Mouse (Mus musculus): ENCODE results near the gene Cd52. TPM values are rescaled to one million over a fixed set of nuclear protein-coding genes. Genes with fewer than 3 reads are reported as not detected.

Gene Cd52
- polyA plus RNA-seq, 1 experiment from 2014 or later, result 7.7 TPM

DNA sequence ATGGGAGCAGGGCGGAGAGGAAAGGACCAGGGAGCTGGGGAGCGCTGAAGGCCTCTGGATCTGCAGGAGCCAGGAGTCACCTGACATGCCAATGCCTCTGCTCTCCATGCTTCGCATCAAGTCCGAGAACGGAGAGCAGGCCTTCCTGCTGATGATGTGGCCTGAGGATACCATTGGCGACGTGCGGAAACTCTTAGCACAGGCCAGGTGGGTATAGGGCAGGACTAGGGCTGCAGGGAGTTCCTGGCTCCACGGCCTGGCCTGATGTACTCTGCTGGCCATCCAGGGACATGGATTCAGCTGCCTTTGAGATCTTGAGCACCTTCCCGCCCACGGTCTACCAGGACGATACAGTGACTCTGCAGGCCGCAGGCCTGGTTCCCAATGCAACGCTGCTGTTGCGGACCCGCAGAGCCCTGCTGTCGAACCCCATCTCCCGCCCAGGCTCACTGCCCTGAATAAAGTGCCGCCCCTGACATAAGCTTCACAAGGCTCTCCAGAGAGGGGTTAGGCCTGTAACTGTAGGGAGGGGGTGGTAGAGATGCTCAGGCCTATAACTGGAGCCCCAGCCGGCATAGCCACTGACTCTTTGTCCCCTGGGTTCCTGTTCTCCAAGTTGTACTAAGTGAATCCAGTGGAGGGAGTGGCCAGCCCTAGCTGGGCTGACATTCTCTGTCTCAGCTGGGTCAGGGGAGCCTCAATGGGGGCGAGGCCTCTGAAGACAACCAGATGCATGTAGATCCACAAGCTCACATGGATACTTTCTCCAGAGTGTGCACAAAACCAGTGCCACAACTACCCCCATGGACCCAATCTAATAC lies 31.6 kb upstream of the Cd52 start:
- Histone ChIP-seq H3K9me3 (no peaks in the 10 kb centered on the region), H3K4me1 (peaks cover 43% of the 10 kb centered on the region), H3K4me2 (0 out of 2 replicates have a peak overlapping the region, but pooled peaks have one; percentile 88), H3K4me3 (peak overlapping the region; percentile 86; the same call in 1 of the 2 replicates), H3K9ac (peak overlapping the region; percentile 92), H3K27me3 (replicated peaks) (no peaks in the 10 kb centered on the region), H3K36me3 (peaks cover 15% of the 10 kb centered on the region), H3K27ac (replicated peaks) (no peak overlapping the region)
- 84% methylated on average over 21 of the region's 21 CpGs for WGBS
- no peak for ATAC-seq (ENCODE audit: extremely low read depth, insufficient number of reproducible peaks, low FRiP score, low TSS enrichment)

GRCm38 (mm10) chr4:134125383-134126060 lies 30.6 kb upstream of the Cd52 start:
- no peak overlapping the region for H3K4me3 ChIP-seq
- H3K27me3 ChIP-seq (replicated peaks), result no peaks in the 10 kb centered on the region
- H3K36me3 ChIP-seq, result peaks cover 7% of the 10 kb centered on the region
- peaks cover 46% of the 10 kb centered on the region for H3K4me1 ChIP-seq
- 73% methylated on average over 15 of the region's 15 CpGs for WGBS
- H3K27ac ChIP-seq (replicated peaks), result no peak overlapping the region
- no peaks in the 10 kb centered on the region for H3K9me3 ChIP-seq
- H3K4me2 ChIP-seq, result no peak overlapping the region
- no peak overlapping the region for H3K9ac ChIP-seq
- no peak for ATAC-seq (ENCODE audit: extremely low read depth, insufficient number of reproducible peaks, low FRiP score, low TSS enrichment)

- whole genome bisulfite sequencing, result 19% methylated on average over 17 of the region's 17 CpGs
- Histone ChIP-seq H3K4me2 (peak overlapping the region; percentile 24; the same call in 1 of the 2 replicates), H3K27me3 (replicated peaks) (no peaks in the 10 kb centered on the region), H3K9ac (no peak overlapping the region), H3K9me3 (no peaks in the 10 kb centered on the region), H3K36me3 (no peaks in the 10 kb centered on the region), H3K4me1 (peaks cover 31% of the 10 kb centered on the region), H3K4me3 (no peak overlapping the region), H3K27ac (replicated peaks) (no peak overlapping the region)
- no peak for ATAC-seq (ENCODE audit: extremely low read depth, insufficient number of reproducible peaks, low FRiP score, low TSS enrichment)
Observed at GRCm38 (mm10) chr4:134123680-134124551, 29.0 kb upstream of the Cd52 start.

DNA sequence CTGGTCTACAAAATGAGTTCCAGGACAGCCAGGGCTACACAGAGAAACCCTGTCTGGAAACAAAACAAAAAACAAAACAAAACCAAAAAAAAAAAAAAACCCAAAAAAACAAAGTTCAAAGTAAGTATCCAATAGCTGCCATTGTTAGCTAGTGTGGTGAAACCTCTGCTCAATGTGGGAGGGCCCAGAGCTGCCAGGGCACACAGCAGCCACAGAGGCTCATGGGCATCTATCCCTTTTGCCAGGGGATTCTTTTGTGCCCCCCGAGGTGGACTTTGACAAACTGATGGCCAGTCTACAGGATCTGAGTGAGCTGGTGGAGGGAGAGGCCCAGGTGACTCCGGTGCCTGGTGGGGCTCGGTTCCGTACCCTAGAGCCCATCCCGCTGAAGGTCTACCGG lies 28.3 kb upstream of the Cd52 start:
- Histone ChIP-seq H3K4me1 (peaks cover 34% of the 10 kb centered on the region), H3K4me2 (no peak overlapping the region), H3K4me3 (no peak overlapping the region), H3K27me3 (replicated peaks) (no peaks in the 10 kb centered on the region), H3K27ac (replicated peaks) (no peak overlapping the region), H3K9ac (no peak overlapping the region), H3K9me3 (no peaks in the 10 kb centered on the region), H3K36me3 (no peaks in the 10 kb centered on the region)
- 92% methylated on average over 6 of the region's 6 CpGs for WGBS
- no peak for ATAC-seq (ENCODE audit: extremely low read depth, insufficient number of reproducible peaks, low FRiP score, low TSS enrichment)

DNA sequence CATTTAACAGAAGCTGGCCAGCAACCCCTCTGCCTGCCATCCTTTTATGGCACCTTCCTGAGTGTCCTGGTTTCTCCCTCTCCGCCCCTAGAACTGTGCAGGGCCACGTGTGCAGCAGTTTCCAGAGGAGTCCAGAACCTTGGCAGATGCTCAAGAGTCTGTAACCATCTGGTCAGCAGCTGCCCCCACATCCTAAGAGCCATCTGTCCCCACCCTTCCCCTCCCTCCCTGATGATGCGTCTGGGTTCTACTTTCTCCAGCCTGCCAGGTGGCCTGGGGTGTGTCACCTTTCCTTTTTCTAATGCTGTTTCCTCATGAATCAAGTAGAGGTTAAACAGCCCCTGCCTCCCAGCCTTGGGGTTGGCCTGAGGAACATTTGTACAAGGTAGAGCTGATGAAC lies 27.4 kb upstream of the Cd52 start:
- no peak overlapping the region for H3K9ac ChIP-seq
- H3K27me3 ChIP-seq (replicated peaks), result no peaks in the 10 kb centered on the region
- H3K4me3 ChIP-seq, result no peak overlapping the region
- H3K36me3 ChIP-seq, result no peaks in the 10 kb centered on the region
- no peak for ATAC-seq (ENCODE audit: extremely low read depth, insufficient number of reproducible peaks, low FRiP score, low TSS enrichment)
- peaks cover 28% of the 10 kb centered on the region for H3K4me1 ChIP-seq
- WGBS, result 59% methylated on average over 3 of the region's 3 CpGs
- no peak overlapping the region for H3K27ac ChIP-seq (replicated peaks)
- H3K4me2 ChIP-seq, result no peak overlapping the region
- no peaks in the 10 kb centered on the region for H3K9me3 ChIP-seq

DNA sequence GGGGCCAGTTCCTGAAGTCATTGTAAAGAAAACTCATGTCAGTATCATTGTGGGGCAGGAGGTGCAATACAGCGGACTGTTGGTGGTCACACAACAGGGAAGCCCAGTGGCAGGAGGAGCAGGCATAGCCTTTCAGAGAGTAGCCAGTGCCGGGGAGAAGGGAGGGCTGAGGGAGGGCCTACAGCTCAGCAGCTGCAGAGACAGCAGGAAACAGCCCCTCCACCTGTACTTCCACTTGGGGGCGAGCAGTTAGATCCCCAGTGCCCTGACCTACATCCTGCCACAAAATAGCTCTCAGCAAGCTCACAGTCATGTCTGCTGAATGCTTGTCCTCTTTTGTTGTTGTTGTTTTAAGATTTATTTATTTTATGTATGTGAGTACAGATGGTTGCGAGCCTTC lies 26.7 kb upstream of the Cd52 start:
- H3K27me3 ChIP-seq (replicated peaks), result no peaks in the 10 kb centered on the region
- no peak overlapping the region for H3K27ac ChIP-seq (replicated peaks)
- H3K36me3 ChIP-seq, result no peaks in the 10 kb centered on the region
- H3K4me2 ChIP-seq, result no peak overlapping the region
- H3K9me3 ChIP-seq, result no peaks in the 10 kb centered on the region
- H3K4me1 ChIP-seq, result peaks cover 21% of the 10 kb centered on the region
- ATAC-seq (ENCODE audit: extremely low read depth, insufficient number of reproducible peaks, low FRiP score, low TSS enrichment), result no peak
- 45% methylated on average over 4 of the region's 4 CpGs for WGBS
- no peak overlapping the region for H3K9ac ChIP-seq
- no peak overlapping the region for H3K4me3 ChIP-seq

GRCm38 (mm10) chr4:134120916-134121315 lies 26.0 kb upstream of the Cd52 start:
- WGBS, result 74% methylated on average over 4 of the region's 4 CpGs
- ATAC-seq (ENCODE audit: extremely low read depth, insufficient number of reproducible peaks, low FRiP score, low TSS enrichment), result no peak
- Histone ChIP-seq H3K36me3 (no peaks in the 10 kb centered on the region), H3K27me3 (replicated peaks) (no peaks in the 10 kb centered on the region), H3K9me3 (no peaks in the 10 kb centered on the region), H3K4me2 (no peak overlapping the region), H3K4me1 (peaks cover 19% of the 10 kb centered on the region), H3K27ac (replicated peaks) (no peak overlapping the region), H3K9ac (no peak overlapping the region), H3K4me3 (no peak overlapping the region)

DNA sequence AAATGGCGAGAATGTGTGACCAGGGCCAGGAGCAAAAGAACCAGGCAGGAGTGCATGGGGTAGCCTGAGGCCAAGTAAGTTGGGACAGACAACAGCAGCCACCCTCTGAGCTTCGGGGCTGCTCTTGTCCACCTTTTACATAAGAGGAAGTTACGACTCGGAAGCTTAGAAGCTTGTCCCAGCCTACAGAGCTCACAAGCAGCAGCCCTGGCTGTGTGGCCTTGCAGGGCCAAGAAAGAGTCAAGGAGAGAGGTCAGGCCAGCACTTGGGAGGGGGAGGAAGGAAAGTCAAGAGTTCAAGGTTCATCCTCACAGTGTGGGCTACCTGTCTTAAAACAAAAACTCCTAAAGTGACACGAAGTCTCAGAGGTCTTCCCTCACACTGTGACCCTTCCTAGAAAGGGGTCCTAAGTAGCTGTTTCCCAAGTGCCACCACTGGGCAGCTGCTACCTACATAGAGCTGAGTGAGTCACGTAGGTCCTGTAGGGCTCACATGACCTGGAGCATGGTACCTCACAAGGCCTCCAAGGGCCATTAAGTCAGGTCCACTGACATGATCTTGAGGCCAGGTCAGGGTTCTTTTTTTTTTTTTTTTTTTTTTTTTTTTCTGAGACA lies 25.4 kb upstream of the Cd52 start:
- Histone ChIP-seq H3K4me2 (no peak overlapping the region), H3K27me3 (replicated peaks) (no peaks in the 10 kb centered on the region), H3K27ac (replicated peaks) (no peak overlapping the region), H3K9ac (no peak overlapping the region), H3K9me3 (no peaks in the 10 kb centered on the region), H3K4me3 (no peak overlapping the region), H3K36me3 (no peaks in the 10 kb centered on the region), H3K4me1 (peaks cover 19% of the 10 kb centered on the region)
- no peak for ATAC-seq (ENCODE audit: extremely low read depth, insufficient number of reproducible peaks, low FRiP score, low TSS enrichment)
- WGBS, result 70% methylated on average over 6 of the region's 6 CpGs

DNA sequence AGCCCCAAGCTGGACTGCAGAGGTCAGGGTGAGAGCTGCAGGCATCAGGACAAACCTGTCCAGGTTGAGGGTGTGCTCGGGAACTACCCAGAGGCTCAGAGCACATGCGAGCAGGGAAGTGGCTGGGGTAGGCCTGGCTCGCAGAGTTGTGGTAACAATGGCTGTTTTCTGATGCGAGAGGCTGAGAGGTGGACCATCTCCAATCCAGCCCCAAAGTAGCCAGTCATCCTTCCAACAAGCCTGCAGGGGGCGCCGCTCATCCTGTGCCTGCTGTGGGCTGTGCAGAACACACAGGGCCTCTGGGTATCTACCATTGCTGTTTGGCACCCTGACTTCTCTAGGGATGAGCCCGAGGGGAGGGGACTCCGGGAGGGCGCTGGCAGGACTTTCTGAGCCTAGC lies 24.8 kb upstream of the Cd52 start:
- no peak overlapping the region for H3K27ac ChIP-seq (replicated peaks)
- no peak overlapping the region for H3K4me3 ChIP-seq
- 64% methylated on average over 9 of the region's 9 CpGs for WGBS
- H3K9ac ChIP-seq, result no peak overlapping the region
- peaks cover 19% of the 10 kb centered on the region for H3K4me1 ChIP-seq
- H3K9me3 ChIP-seq, result no peaks in the 10 kb centered on the region
- H3K27me3 ChIP-seq (replicated peaks), result no peaks in the 10 kb centered on the region
- H3K4me2 ChIP-seq, result no peak overlapping the region
- ATAC-seq (ENCODE audit: extremely low read depth, insufficient number of reproducible peaks, low FRiP score, low TSS enrichment), result no peak
- no peaks in the 10 kb centered on the region for H3K36me3 ChIP-seq

DNA sequence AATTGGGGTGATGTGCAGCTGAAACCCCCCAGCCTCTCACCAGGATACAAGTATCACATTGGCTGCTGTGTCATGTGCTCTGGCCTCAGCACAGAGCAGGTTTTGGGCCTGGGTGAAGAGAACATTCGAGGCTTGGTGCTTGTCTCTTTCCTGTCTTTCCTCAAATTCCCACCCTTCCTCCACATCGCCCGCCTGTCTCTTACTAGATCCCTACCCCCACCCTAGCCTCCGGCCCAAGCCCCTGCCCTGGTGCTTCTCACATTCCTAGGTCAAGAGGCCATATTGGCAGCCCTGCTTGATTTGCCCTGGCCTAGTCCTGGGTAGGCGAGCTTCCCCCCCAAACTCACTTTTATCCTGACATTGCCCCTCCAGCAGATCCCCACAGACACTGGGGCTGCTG lies 24.2 kb upstream of the Cd52 start:
- H3K4me3 ChIP-seq, result no peak overlapping the region
- no peaks in the 10 kb centered on the region for H3K9me3 ChIP-seq
- 64% methylated on average over 5 of the region's 5 CpGs for WGBS
- no peak overlapping the region for H3K27ac ChIP-seq (replicated peaks)
- no peaks in the 10 kb centered on the region for H3K36me3 ChIP-seq
- H3K9ac ChIP-seq, result no peak overlapping the region
- H3K27me3 ChIP-seq (replicated peaks), result no peaks in the 10 kb centered on the region
- H3K4me1 ChIP-seq, result peaks cover 14% of the 10 kb centered on the region
- no peak overlapping the region for H3K4me2 ChIP-seq
- no peak for ATAC-seq (ENCODE audit: extremely low read depth, insufficient number of reproducible peaks, low FRiP score, low TSS enrichment)
